ENCODE assay signal across 11 mouse cellular contexts in genomic region chr7:118117539-118118210, GRCm38 (mm10). TPM values are rescaled to one million over a fixed set of nuclear protein-coding genes. Genes with fewer than 3 reads are reported as not detected.
DNase-seq lines count a peak whose midpoint lies in the region; ATAC-seq lines count a peak whose summit lies in the region.
"Had no signal": no experiment of that assay in that cellular context is flagged by ENCODE, and none has a peak within 500 bp of the region (broad histone marks: within the 10 kb centered on the region; RNA-seq: fewer than 3 reads in every experiment).

No protein-coding gene starts in this region.

- H3K4me1 ChIP-seq in neural tube, embryonic 11.5 days (ENCODE audit: control insufficient read depth, insufficient read depth, low read length) = peaks cover 16% of the 10 kb centered on the region
- peaks cover 30% of the 10 kb centered on the region for H3K4me1 ChIP-seq in neural tube, embryonic 15.5 days
- peaks cover 43% of the 10 kb centered on the region for H3K4me1 ChIP-seq in kidney, embryonic 16.5 days (ENCODE audit: insufficient read depth, low read length)

- WGBS in neural tube, embryonic 11.5 days = 41% methylated on average over 4 of the region's 4 CpGs
- 34% methylated on average over 4 of the region's 4 CpGs for WGBS in neural tube, embryonic 15.5 days
- 38% methylated on average over 4 of the region's 4 CpGs for WGBS in kidney, embryonic 16.5 days

- ATAC-seq in neural tube, embryonic 11.5 days (ENCODE audit: insufficient read depth, low FRiP score, low TSS enrichment) = no peak
- ATAC-seq in neural tube, embryonic 15.5 days (ENCODE audit: low FRiP score) = no peak
- ATAC-seq in kidney, embryonic 16.5 days (ENCODE audit: low FRiP score, low TSS enrichment) = no peak
- ATAC-seq: activated CD4-positive, CD25-positive, alpha-beta regulatory T cell, adult 4 months had no signal

- H3K4me3 ChIP-seq in neural tube, embryonic 11.5 days (ENCODE audit: low read depth, low read length) = no peak overlapping the region
- no peak overlapping the region for H3K4me3 ChIP-seq in neural tube, embryonic 15.5 days (replicated peaks)
- no peak overlapping the region for H3K4me3 ChIP-seq in kidney, embryonic 16.5 days (ENCODE audit: low read length)

- no peaks in the 10 kb centered on the region for H3K27me3 ChIP-seq in neural tube, embryonic 11.5 days (ENCODE audit: control insufficient read depth, insufficient read depth, low read length)
- H3K27me3 ChIP-seq in neural tube, embryonic 15.5 days (replicated peaks) = no peaks in the 10 kb centered on the region
- no peaks in the 10 kb centered on the region for H3K27me3 ChIP-seq in kidney, embryonic 16.5 days (ENCODE audit: insufficient read depth, low read length)
- H3K27me3 ChIP-seq in splenic B cell, adult 2 months (ENCODE audit: control insufficient read depth, insufficient read depth, low read length, poor library complexity, severe bottlenecking) = no peaks in the 10 kb centered on the region

- DNase-seq in heart, adult 11 months = peak; percentile 82
- DNase-seq in heart, postnatal 14 days = no peak
- DNase-seq in neural tube, embryonic 11.5 days (ENCODE audit: low spot score) = no peak
- DNase-seq in splenic B cell, adult 2 months (ENCODE audit: low read depth, low spot score) = peak; percentile 27
- no peak for DNase-seq in right cerebral cortex, postnatal 14 days
- no peak for DNase-seq in gastrocnemius, postnatal 4 days (ENCODE audit: low spot score in 2 of 2)
- DNase-seq: cerebellum, adult 11-12 months; lung, postnatal 36 days had no signal

- H3K9ac ChIP-seq in neural tube, embryonic 11.5 days (ENCODE audit: low read length) = no peak overlapping the region
- H3K9ac ChIP-seq in neural tube, embryonic 15.5 days (replicated peaks) = no peak overlapping the region
- peak overlapping the region; percentile 19; the same call in 1 of the 2 replicates for H3K9ac ChIP-seq in kidney, embryonic 16.5 days (replicated peaks; ENCODE audit: low read length)

- peaks cover 22% of the 10 kb centered on the region for H3K36me3 ChIP-seq in neural tube, embryonic 11.5 days (ENCODE audit: control insufficient read depth, insufficient read depth, low read length)
- H3K36me3 ChIP-seq in neural tube, embryonic 15.5 days = peaks cover 57% of the 10 kb centered on the region
- H3K36me3 ChIP-seq in kidney, embryonic 16.5 days (ENCODE audit: insufficient read depth, low read length) = peaks cover 62% of the 10 kb centered on the region
- H3K36me3 ChIP-seq in splenic B cell, adult 2 months (ENCODE audit: control insufficient read depth, insufficient read depth, low read length, poor library complexity, severe bottlenecking) = peaks cover 3% of the 10 kb centered on the region

- intact Hi-C loops in heart, postnatal 14 days (cut with DNase I) = no loop called here

- no peaks in the 10 kb centered on the region for H3K9me3 ChIP-seq in neural tube, embryonic 11.5 days (ENCODE audit: control insufficient read depth, low read length)
- H3K9me3 ChIP-seq in neural tube, embryonic 15.5 days (replicated peaks) = no peaks in the 10 kb centered on the region
- no peaks in the 10 kb centered on the region for H3K9me3 ChIP-seq in kidney, embryonic 16.5 days (ENCODE audit: low read length)

- H3K4me2 ChIP-seq in neural tube, embryonic 11.5 days (ENCODE audit: low read depth) = no peak overlapping the region
- H3K4me2 ChIP-seq in neural tube, embryonic 15.5 days = no peak overlapping the region
- no peak overlapping the region for H3K4me2 ChIP-seq in kidney, embryonic 16.5 days (replicated peaks; ENCODE audit: low read depth, low read length)

- peak overlapping the region; percentile 9; the same call in 1 of the 2 replicates for H3K27ac ChIP-seq in neural tube, embryonic 11.5 days (ENCODE audit: low read depth, low read length)
- H3K27ac ChIP-seq in neural tube, embryonic 15.5 days (replicated peaks) = no peak overlapping the region; the same call in 1 of the 2 replicates
- peak overlapping the region; percentile 76 for H3K27ac ChIP-seq in kidney, embryonic 16.5 days (ENCODE audit: low read length)

RNA-seq across cellular contexts. Expression of gene Rps15a, which starts 1.7 kb away (rescaled TPM):
- total RNA-seq in heart, postnatal 14 days (2021) = 100 to 1,000 TPM; 511 to 608 TPM
- 596 and 656 TPM in 2 replicates for polyA plus RNA-seq in neural tube, embryonic 11.5 days (2014; fragmentation: Nextera tagmentation; extraction: Ambion mirVana)
- polyA plus RNA-seq in neural tube, embryonic 15.5 days (2015; fragmentation: Nextera tagmentation; extraction: Ambion mirVana) = 410 and 450 TPM in 2 replicates
- polyA plus RNA-seq in kidney, embryonic 16.5 days (2015; fragmentation: Nextera tagmentation; extraction: Ambion mirVana) = 655 and 667 TPM in 2 replicates
- total RNA-seq in gastrocnemius, postnatal 4 days (2021) = 1,000 to 10,000 TPM in 1 of 2 experiments, 100 to 1,000 TPM in 1; 963 to 1,014 TPM

RNA-seq across cellular contexts. Expression of gene Arl6ip1, which starts 11.8 kb away (rescaled TPM):
- 10 to 100 TPM; 38.1 to 42.3 TPM for total RNA-seq in heart, postnatal 14 days (2021)
- polyA plus RNA-seq in neural tube, embryonic 11.5 days (2014; fragmentation: Nextera tagmentation; extraction: Ambion mirVana) = 417 and 421 TPM in 2 replicates
- polyA plus RNA-seq in neural tube, embryonic 15.5 days (2015; fragmentation: Nextera tagmentation; extraction: Ambion mirVana) = 500 and 542 TPM in 2 replicates
- polyA plus RNA-seq in kidney, embryonic 16.5 days (2015; fragmentation: Nextera tagmentation; extraction: Ambion mirVana) = 405 and 508 TPM in 2 replicates
- total RNA-seq in gastrocnemius, postnatal 4 days (2021) = 10 to 100 TPM; 49.8 TPM

Comparison
In these comparisons a context has a peak if more than half of its experiments do, and no peak if none do; other contexts are left out.
1. DNase-seq: peak in heart, adult 11 months (single experiment) and splenic B cell, adult 2 months (single experiment); none in heart, postnatal 14 days (0 of 2), neural tube, embryonic 11.5 days (single experiment), right cerebral cortex, postnatal 14 days (single experiment) and gastrocnemius, postnatal 4 days (0 of 2).